Mouse (Mus musculus): Measurements from ENCODE around the gene 1700001F09Rik. TPM values are rescaled to one million over a fixed set of nuclear protein-coding genes. Genes with fewer than 3 reads are reported as not detected.

1700001F09Rik gene
- not detected in 2 replicates for polyA plus RNA-seq (2012; rRNA removed)

GRCm38 (mm10) chr14:43347711-43348110, at the start of gene 1700001F09Rik:
Gene 1700001F09Rik (minus strand): TSS chr14:43347811.

GRCm38 (mm10) chr14:43293503-43293902, 54.1 kb downstream of the 1700001F09Rik start, which contains the start of gene Gm8127:
Gene Gm8127 (minus strand): TSS chr14:43293832.

Other genes with a start within 250 kb of the 1700001F09Rik start
- gene Gm8104, start 247.2 kb downstream of the 1700001F09Rik start, polyA plus RNA-seq (2012; rRNA removed): not detected in 2 replicates
- not detected in 2 replicates for gene Gm7233, start 167.9 kb downstream of the 1700001F09Rik start, polyA plus RNA-seq (2012; rRNA removed)
- not detected in 2 replicates for gene Gm8122, start 112.5 kb downstream of the 1700001F09Rik start, polyA plus RNA-seq (2012; rRNA removed)
- not detected in 2 replicates for gene Gm8126, start 89.2 kb downstream of the 1700001F09Rik start, polyA plus RNA-seq (2012; rRNA removed)
- not detected in 2 replicates for gene Gm9732, start 72.8 kb downstream of the 1700001F09Rik start, polyA plus RNA-seq (2012; rRNA removed)
- not detected in 2 replicates for gene Gm8127, start 54.0 kb downstream of the 1700001F09Rik start, polyA plus RNA-seq (2012; rRNA removed)
- gene Gm8138, start 68.5 kb upstream of the 1700001F09Rik start, polyA plus RNA-seq (2012; rRNA removed): not detected in 2 replicates
- gene Gm5799, start 195.8 kb upstream of the 1700001F09Rik start, polyA plus RNA-seq (2012; rRNA removed): not detected in 2 replicates
- gene Gm17654, start 231.3 kb upstream of the 1700001F09Rik start, polyA plus RNA-seq (2012; rRNA removed): not detected in 2 replicates